Mouse (Mus musculus) MEL (cell line): ENCODE data around the gene Cfap157. TPM values are rescaled to one million over a fixed set of nuclear protein-coding genes. Genes with fewer than 3 reads are reported as not detected.

Experiments
- DNase-seq: peaks from one replicate; pipeline ENCODE4 v3.0.0; 2011; ENCODE audit warnings: low read depth, low spot score
- H3K27ac ChIP-seq: 2 replicates; pipeline ENCODE4 v1.5.1; 2012; ENCODE audit warnings: low read depth, mild to moderate bottlenecking, control low read depth, low read length, moderate library complexity; ENCODE audit not compliant: control insufficient read depth
- H3K27me3 ChIP-seq, 2 experiments: fragments of 150-350 bp in 1 of 2; sonication (generic) in 1 of 2; 2 replicates each; pipeline ENCODE4 v1.6.1; 2012; ENCODE audit warnings: low read length in 2 of 2, mild to moderate bottlenecking in 2 of 2, improper control_type of control experiment in 1 of 2, moderate library complexity in 1 of 2; ENCODE audit not compliant: insufficient read depth in 2 of 2, control insufficient read depth in 1 of 2
- H3K36me3 ChIP-seq, 2 experiments: 2 replicates each; pipeline ENCODE4 v1.6.1; 2012 to 2014; ENCODE audit warnings: low read length in 2 of 2, improper control_type of control experiment in 1 of 2, inconsistent platforms in 1 of 2, mild to moderate bottlenecking in 1 of 2; ENCODE audit not compliant: insufficient read depth in 2 of 2, control insufficient read depth in 1 of 2
- H3K4me1 ChIP-seq, 2 experiments: fragments of 150-350 bp in 1 of 2; sonication (generic) in 1 of 2; 2 replicates each; pipeline ENCODE4 v1.6.1; 2012; ENCODE audit warnings: low read length in 2 of 2, improper control_type of control experiment in 1 of 2, mild to moderate bottlenecking in 1 of 2; ENCODE audit not compliant: insufficient read depth in 2 of 2, control insufficient read depth in 1 of 2
- H3K4me3 ChIP-seq, 2 experiments: fragments of 150-350 bp in 1 of 2; sonication (generic) in 1 of 2; 2 replicates each; pipeline ENCODE4 v1.5.1; 2012; ENCODE audit warnings: low read depth in 2 of 2, low read length in 2 of 2, mild to moderate bottlenecking in 2 of 2, moderate library complexity in 2 of 2, control low read depth in 1 of 2, improper control_type of control experiment in 1 of 2; ENCODE audit not compliant: control insufficient read depth in 1 of 2, insufficient read depth in 1 of 2
- H3K79me2 ChIP-seq: 2 replicates; pipeline ENCODE4 v1.6.1; 2012; ENCODE audit warnings: mild to moderate bottlenecking, low read length, moderate library complexity; ENCODE audit not compliant: control insufficient read depth, poor library complexity, insufficient read depth
- H3K9ac ChIP-seq: 2 replicates; pipeline ENCODE4 v1.6.1; 2012; ENCODE audit warnings: low read depth, mild to moderate bottlenecking, control low read depth, low read length, moderate library complexity; ENCODE audit not compliant: control insufficient read depth, poor library complexity, severe bottlenecking
- H3K9me3 ChIP-seq: fragments of 150-350 bp; sonication (generic); replicated peaks from 2 replicates; pipeline ENCODE4 v1.6.1; 2012; ENCODE audit warnings: mild to moderate bottlenecking, low read length, improper control_type of control experiment, moderate library complexity; ENCODE audit not compliant: insufficient read depth
- BHLHE40 ChIP-seq: IDR thresholded peaks from 2 replicates; pipeline ENCODE4 v1.6.1; 2012; ENCODE audit warnings: low read depth, mild to moderate bottlenecking, inconsistent platforms, low read length, improper control_type of control experiment, borderline replicate concordance
- CHD2 ChIP-seq: IDR thresholded peaks from 2 replicates; pipeline ENCODE4 v1.6.1; 2011; ENCODE audit warnings: low read length, improper control_type of control experiment
- CTCF ChIP-seq, 3 experiments: IDR thresholded peaks in 2 of 3; conservative IDR thresholded peaks in 1 of 3; 2 replicates each; pipeline ENCODE4 v1.5.1; 2011 to 2012; ENCODE audit warnings: low read length in 3 of 3, low read depth in 2 of 3, mild to moderate bottlenecking in 2 of 3, improper control_type of control experiment in 1 of 3, inconsistent platforms in 1 of 3, mixed read lengths in 1 of 3, moderate library complexity in 1 of 3; ENCODE audit not compliant: control insufficient read depth in 1 of 3, insufficient read depth in 1 of 3, poor library complexity in 1 of 3, severe bottlenecking in 1 of 3
- E2F4 ChIP-seq: IDR thresholded peaks from 2 replicates; pipeline ENCODE4 v1.6.1; 2011; ENCODE audit warnings: low read depth, low read length, improper control_type of control experiment, borderline replicate concordance
- GABPA ChIP-seq: IDR thresholded peaks from 2 replicates; pipeline ENCODE4 v1.6.1; 2012; ENCODE audit warnings: low read depth, mild to moderate bottlenecking, inconsistent platforms, low read length, improper control_type of control experiment, moderate library complexity
- GATA1 ChIP-seq: IDR thresholded peaks from 2 replicates; pipeline ENCODE4 v1.6.1; 2011; ENCODE audit warnings: low read depth, low read length, improper control_type of control experiment
- JUND ChIP-seq: IDR thresholded peaks from 2 replicates; pipeline ENCODE4 v1.6.1; 2011; ENCODE audit warnings: low read depth, mild to moderate bottlenecking, improper control_type of control experiment, low read length
- MYB ChIP-seq: IDR thresholded peaks from 2 replicates; pipeline ENCODE4 v1.6.1; 2011; ENCODE audit warnings: mild to moderate bottlenecking, low read depth, low read length, improper control_type of control experiment
- NELFE ChIP-seq: IDR thresholded peaks from 2 replicates; pipeline ENCODE4 v1.6.1; 2011; ENCODE audit warnings: low read depth, low read length, improper control_type of control experiment
- NRF1 ChIP-seq: IDR thresholded peaks from 2 replicates; pipeline ENCODE4 v1.6.1; 2014; ENCODE audit warnings: low read depth, mild to moderate bottlenecking, inconsistent platforms, low read length, improper control_type of control experiment, moderate library complexity; ENCODE audit not compliant: poor library complexity, insufficient read depth, severe bottlenecking
- POLR2AphosphoS2 ChIP-seq: IDR thresholded peaks from 2 replicates; pipeline ENCODE4 v1.6.1; 2011; ENCODE audit warnings: low read length, improper control_type of control experiment
- SIN3A ChIP-seq: IDR thresholded peaks from 2 replicates; pipeline ENCODE4 v1.6.1; 2012; ENCODE audit warnings: low read length, improper control_type of control experiment, inconsistent platforms
- TCF12 ChIP-seq: IDR thresholded peaks from 2 replicates; pipeline ENCODE4 v1.6.1; 2014; ENCODE audit warnings: low read depth, mild to moderate bottlenecking, inconsistent platforms, low read length, improper control_type of control experiment, moderate library complexity
- UBTF ChIP-seq: IDR thresholded peaks from 2 replicates; pipeline ENCODE4 v1.6.1; 2012; ENCODE audit warnings: low read depth, mild to moderate bottlenecking, inconsistent platforms, low read length, improper control_type of control experiment, moderate library complexity, borderline replicate concordance; ENCODE audit not compliant: insufficient read depth
- USF2 ChIP-seq, 2 experiments: IDR thresholded peaks; 2 replicates each; pipeline ENCODE4 v1.6.1; 2011 to 2012; ENCODE audit warnings: improper control_type of control experiment in 2 of 2, low read length in 2 of 2, borderline replicate concordance in 1 of 2, inconsistent platforms in 1 of 2, low read depth in 1 of 2, mild to moderate bottlenecking in 1 of 2; ENCODE audit not compliant: insufficient read depth in 1 of 2
- ZC3H11A ChIP-seq: IDR thresholded peaks from 2 replicates; pipeline ENCODE4 v1.6.1; 2012; ENCODE audit warnings: low read depth, mild to moderate bottlenecking, inconsistent platforms, low read length, improper control_type of control experiment
- ZMIZ1 ChIP-seq: IDR thresholded peaks from 2 replicates; pipeline ENCODE4 v1.6.1; 2012; ENCODE audit warnings: low read depth, mild to moderate bottlenecking, inconsistent platforms, low read length, improper control_type of control experiment, moderate library complexity
- polyA plus RNA-seq, 2 experiments: library from polyadenylated mRNA; stranded (reverse) in 1 of 2; unstranded in 1 of 2; fragments of >175 nt in 1 of 2; fragments of >200 nt in 1 of 2; gene quantifications; 2 replicates each; pipeline versions ENCODE4 v1.2.1 to v1.2.4; 2012; ENCODE audit warnings: low replicate concordance in 2 of 2, low read depth in 1 of 2; ENCODE audit not compliant: insufficient read length in 2 of 2, insufficient read depth in 1 of 2, missing spikeins in 1 of 2
- total RNA-seq: library from RNA; depleted of rRNA; stranded (reverse); fragments of 300-350 nt; gene quantifications from 2 replicates; pipeline ENCODE4 v1.2.3, GENCODE M21; 2012

The Cfap157 gene
- total and polyA plus RNA-seq, 3 experiments = 0.12 to 2.3 TPM; not detected in 1

- Histone ChIP-seq H3K9me3 (no peaks in the 10 kb centered on the region), H3K36me3 (no peaks in the 10 kb centered on the region), H3K4me1 (peaks cover 2 to 12% of the 10 kb centered on the region in 2 experiments; a peak in 3 of 4 replicates), H3K27me3 (no peaks in the 10 kb centered on the region), H3K79me2 (no peaks in the 10 kb centered on the region; the same call in 1 of the 2 replicates), H3K4me3 (no peak overlapping the region), H3K9ac (no peak overlapping the region), H3K27ac (no peak overlapping the region)
- peak; percentile 19 for DNase-seq
- TF ChIP-seq CTCF (IDR thresholded peaks at IDR 0.05 in 2 of 3, conservative IDR thresholded peaks at IDR 0.05 in 1 of 3; ENCODE audit: control insufficient read depth in 1 of 3, insufficient read depth in 1 of 3, low read depth in 2 of 3, low read length in 3 of 3, poor library complexity in 1 of 3, severe bottlenecking in 1 of 3) = peak in 2 of 3 experiments; percentile 20 to 36; a peak in 2 of 6 replicates
- no peak for TF ChIP-seq GABPA
Measured at GRCm38 (mm10) chr2:32771886-32772285, 12.3 kb downstream of the Cfap157 start.

DNA sequence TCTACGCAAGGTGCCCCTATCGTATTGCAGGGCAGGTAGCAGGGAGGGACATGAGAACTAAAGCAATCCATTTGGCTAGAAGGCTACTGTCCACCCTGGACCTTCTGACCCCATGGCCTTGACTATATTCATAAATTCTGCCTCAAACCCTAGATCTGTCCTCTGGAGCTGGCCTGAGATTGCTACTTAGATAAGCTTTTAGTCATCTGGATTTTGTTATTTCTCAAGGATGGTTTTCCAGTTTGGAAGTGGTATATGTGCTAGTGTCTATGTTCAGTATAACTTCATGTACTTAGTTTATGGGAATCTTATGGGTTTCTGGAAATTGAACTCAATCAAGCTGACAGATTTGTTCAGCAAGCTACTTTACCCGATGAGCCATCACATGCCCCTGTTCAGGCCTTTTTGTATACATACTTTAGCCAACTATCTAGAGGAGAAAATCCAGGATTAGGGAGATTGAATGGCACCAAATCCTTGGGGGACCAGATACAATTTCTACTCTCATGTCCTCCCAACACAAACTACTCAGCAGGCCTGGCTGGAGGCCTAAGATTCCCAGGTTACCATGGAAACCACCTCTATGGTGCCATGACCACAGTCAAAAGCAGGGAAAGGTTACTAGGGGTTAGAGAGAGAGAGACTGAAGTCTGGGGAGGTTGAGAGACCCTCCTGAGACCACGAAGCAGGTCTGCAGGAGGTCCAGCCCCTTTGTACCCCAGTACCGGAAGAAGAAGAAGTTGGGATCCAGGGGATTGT is 14.7 kb downstream of the Cfap157 start:
- TF ChIP-seq TCF12 (no peak), ZC3H11A (no peak), ZMIZ1 (no peak), POLR2AphosphoS2 (no peak), GABPA (no peak), JUND (no peak), BHLHE40 (no peak), CHD2 (no peak), GATA1 (no peak), NRF1 (no peak), SIN3A (no peak), UBTF (no peak), MYB (no peak), USF2 (IDR thresholded peaks at IDR 0.05; ENCODE audit: borderline replicate concordance in 1 of 2, insufficient read depth in 1 of 2, low read depth in 1 of 2, low read length in 2 of 2) (no peak), E2F4 (no peak), NELFE (no peak)
- Histone ChIP-seq H3K27me3 (no peaks in the 10 kb centered on the region), H3K4me1 (peaks cover 2 to 8% of the 10 kb centered on the region in 2 experiments; a peak in 2 of 4 replicates), H3K79me2 (no peaks in the 10 kb centered on the region), H3K9ac (no peak overlapping the region), H3K36me3 (no peaks in the 10 kb centered on the region), H3K4me3 (no peak overlapping the region), H3K9me3 (no peaks in the 10 kb centered on the region), H3K27ac (no peak overlapping the region)
- DNase-seq = no peak
